Mouse (Mus musculus): ENCODE data around the gene Pcdh18. TPM values are rescaled to one million over a fixed set of nuclear protein-coding genes. Genes with fewer than 3 reads are reported as not detected.

Gene Pcdh18
- 46.2 and 47.5 TPM in 2 replicates for polyA plus RNA-seq (2015; fragmentation: Nextera tagmentation; extraction: Ambion mirVana)

- peak; percentile 94 for ATAC-seq (ENCODE audit: low FRiP score, low TSS enrichment)
- H3K27ac ChIP-seq (ENCODE audit: low read length) = peak within 1 kb of the TSS; percentile 93
- peaks cover 3% of the 10 kb centered on the region; the same call in 1 of the 2 replicates for H3K4me1 ChIP-seq (ENCODE audit: insufficient read depth, low read length)
- H3K9me3 ChIP-seq (ENCODE audit: low read length) = no peaks in the 10 kb centered on the region
- 1% methylated on average over 42 of the region's 43 CpGs for WGBS
- H3K36me3 ChIP-seq (ENCODE audit: insufficient read depth, low read length) = peaks cover 16% of the 10 kb centered on the region
- no peaks in the 10 kb centered on the region for H3K27me3 ChIP-seq (ENCODE audit: insufficient read depth, low read length)
- peak within 1 kb of the TSS; percentile 89 for H3K9ac ChIP-seq (replicated peaks; ENCODE audit: low read length)
- H3K4me3 ChIP-seq (ENCODE audit: low read length) = peak within 1 kb of the TSS; percentile 75
- peak within 1 kb of the TSS; percentile 70 for H3K4me2 ChIP-seq (replicated peaks; ENCODE audit: low read depth, low read length)
Measured at GRCm38 (mm10) chr3:49756870-49757625, at the start of gene Pcdh18. TSS of gene Pcdh18 (minus strand) at chr3:49757325.

GRCm38 (mm10) chr3:49806823-49807222 is 49.7 kb upstream of the Pcdh18 start:
- H3K9ac ChIP-seq (replicated peaks; ENCODE audit: low read length) = no peak overlapping the region
- ATAC-seq (ENCODE audit: low FRiP score, low TSS enrichment) = no peak
- 38% methylated on average over 2 of the region's 2 CpGs for WGBS
- H3K4me2 ChIP-seq (replicated peaks; ENCODE audit: low read depth, low read length) = no peak overlapping the region
- no peaks in the 10 kb centered on the region for H3K9me3 ChIP-seq (ENCODE audit: low read length)
- no peak overlapping the region for H3K27ac ChIP-seq (ENCODE audit: low read length)
- no peaks in the 10 kb centered on the region for H3K27me3 ChIP-seq (ENCODE audit: insufficient read depth, low read length)
- H3K4me1 ChIP-seq (ENCODE audit: insufficient read depth, low read length) = peaks cover 8% of the 10 kb centered on the region; the same call in 1 of the 2 replicates
- H3K4me3 ChIP-seq (ENCODE audit: low read length) = no peak overlapping the region
- H3K36me3 ChIP-seq (ENCODE audit: insufficient read depth, low read length) = no peaks in the 10 kb centered on the region

- H3K9me3 ChIP-seq (ENCODE audit: low read length) = no peaks in the 10 kb centered on the region
- no peak overlapping the region for H3K4me2 ChIP-seq (replicated peaks; ENCODE audit: low read depth, low read length)
- no peak overlapping the region for H3K9ac ChIP-seq (replicated peaks; ENCODE audit: low read length)
- peaks cover 8% of the 10 kb centered on the region; the same call in 1 of the 2 replicates for H3K4me1 ChIP-seq (ENCODE audit: insufficient read depth, low read length)
- no peaks in the 10 kb centered on the region for H3K36me3 ChIP-seq (ENCODE audit: insufficient read depth, low read length)
- no peaks in the 10 kb centered on the region for H3K27me3 ChIP-seq (ENCODE audit: insufficient read depth, low read length)
- H3K27ac ChIP-seq (ENCODE audit: low read length) = no peak overlapping the region
- 96% methylated on average over 1 of the region's 1 CpGs for WGBS
- no peak overlapping the region for H3K4me3 ChIP-seq (ENCODE audit: low read length)
- ATAC-seq (ENCODE audit: low FRiP score, low TSS enrichment) = no peak
Measured at GRCm38 (mm10) chr3:49805511-49805910, 48.4 kb upstream of the Pcdh18 start.

GRCm38 (mm10) chr3:49788296-49788695 is 31.2 kb upstream of the Pcdh18 start:
- WGBS = 63% methylated on average over 2 of the region's 2 CpGs
- Histone ChIP-seq H3K4me1 (ENCODE audit: insufficient read depth, low read length) (no peaks in the 10 kb centered on the region), H3K9ac (replicated peaks; ENCODE audit: low read length) (no peak overlapping the region), H3K27me3 (ENCODE audit: insufficient read depth, low read length) (no peaks in the 10 kb centered on the region), H3K4me3 (ENCODE audit: low read length) (no peak overlapping the region), H3K4me2 (replicated peaks; ENCODE audit: low read depth, low read length) (no peak overlapping the region), H3K9me3 (ENCODE audit: low read length) (no peaks in the 10 kb centered on the region), H3K27ac (ENCODE audit: low read length) (no peak overlapping the region), H3K36me3 (ENCODE audit: insufficient read depth, low read length) (no peaks in the 10 kb centered on the region)
- ATAC-seq (ENCODE audit: low FRiP score, low TSS enrichment) = no peak

- no peak overlapping the region for H3K9ac ChIP-seq (replicated peaks; ENCODE audit: low read length)
- no peak overlapping the region for H3K4me3 ChIP-seq (ENCODE audit: low read length)
- H3K27me3 ChIP-seq (ENCODE audit: insufficient read depth, low read length) = no peaks in the 10 kb centered on the region
- 85% methylated on average over 4 of the region's 4 CpGs for WGBS
- no peak overlapping the region for H3K27ac ChIP-seq (ENCODE audit: low read length)
- no peak for ATAC-seq (ENCODE audit: low FRiP score, low TSS enrichment)
- H3K9me3 ChIP-seq (ENCODE audit: low read length) = no peaks in the 10 kb centered on the region
- H3K4me2 ChIP-seq (replicated peaks; ENCODE audit: low read depth, low read length) = no peak overlapping the region
- H3K36me3 ChIP-seq (ENCODE audit: insufficient read depth, low read length) = no peaks in the 10 kb centered on the region
- H3K4me1 ChIP-seq (ENCODE audit: insufficient read depth, low read length) = no peaks in the 10 kb centered on the region
Measured at GRCm38 (mm10) chr3:49787719-49788118, 30.6 kb upstream of the Pcdh18 start.

- ATAC-seq (ENCODE audit: low FRiP score, low TSS enrichment) = no peak
- Histone ChIP-seq H3K4me1 (ENCODE audit: insufficient read depth, low read length) (no peaks in the 10 kb centered on the region), H3K9ac (replicated peaks; ENCODE audit: low read length) (no peak overlapping the region), H3K27ac (ENCODE audit: low read length) (no peak overlapping the region), H3K4me2 (replicated peaks; ENCODE audit: low read depth, low read length) (no peak overlapping the region), H3K9me3 (ENCODE audit: low read length) (no peaks in the 10 kb centered on the region), H3K4me3 (ENCODE audit: low read length) (no peak overlapping the region), H3K36me3 (ENCODE audit: insufficient read depth, low read length) (no peaks in the 10 kb centered on the region), H3K27me3 (ENCODE audit: insufficient read depth, low read length) (no peaks in the 10 kb centered on the region)
- 48% methylated on average over 3 of the region's 3 CpGs for WGBS
Measured at GRCm38 (mm10) chr3:49768992-49769738, 12.0 kb upstream of the Pcdh18 start.

- Histone ChIP-seq H3K4me1 (ENCODE audit: insufficient read depth, low read length) (peaks cover 3% of the 10 kb centered on the region; the same call in 1 of the 2 replicates), H3K27ac (ENCODE audit: low read length) (no peak overlapping the region), H3K27me3 (ENCODE audit: insufficient read depth, low read length) (no peaks in the 10 kb centered on the region), H3K9ac (replicated peaks; ENCODE audit: low read length) (no peak overlapping the region), H3K4me3 (ENCODE audit: low read length) (no peak overlapping the region), H3K9me3 (ENCODE audit: low read length) (no peaks in the 10 kb centered on the region), H3K4me2 (replicated peaks; ENCODE audit: low read depth, low read length) (no peak overlapping the region), H3K36me3 (ENCODE audit: insufficient read depth, low read length) (no peaks in the 10 kb centered on the region)
- ATAC-seq (ENCODE audit: low FRiP score, low TSS enrichment) = no peak
- 83% methylated on average over 5 of the region's 5 CpGs for WGBS
Measured at GRCm38 (mm10) chr3:49762711-49763110, 5.6 kb upstream of the Pcdh18 start.

GRCm38 (mm10) chr3:49761971-49762370 is 4.8 kb upstream of the Pcdh18 start:
- Histone ChIP-seq H3K36me3 (ENCODE audit: insufficient read depth, low read length) (no peaks in the 10 kb centered on the region), H3K4me3 (ENCODE audit: low read length) (no peak overlapping the region), H3K4me2 (replicated peaks; ENCODE audit: low read depth, low read length) (no peak overlapping the region), H3K27ac (ENCODE audit: low read length) (no peak overlapping the region), H3K4me1 (ENCODE audit: insufficient read depth, low read length) (peaks cover 3% of the 10 kb centered on the region; the same call in 1 of the 2 replicates), H3K27me3 (ENCODE audit: insufficient read depth, low read length) (no peaks in the 10 kb centered on the region), H3K9me3 (ENCODE audit: low read length) (no peaks in the 10 kb centered on the region), H3K9ac (replicated peaks; ENCODE audit: low read length) (no peak overlapping the region)
- no peak for ATAC-seq (ENCODE audit: low FRiP score, low TSS enrichment)

GRCm38 (mm10) chr3:49757626-49758019 is 498 bp upstream of the Pcdh18 start:
- Histone ChIP-seq H3K27ac (ENCODE audit: low read length) (peak overlapping the region; percentile 93), H3K9ac (replicated peaks; ENCODE audit: low read length) (peak overlapping the region; percentile 89), H3K4me3 (ENCODE audit: low read length) (peak overlapping the region; percentile 75), H3K27me3 (ENCODE audit: insufficient read depth, low read length) (no peaks in the 10 kb centered on the region), H3K4me2 (replicated peaks; ENCODE audit: low read depth, low read length) (peak overlapping the region; percentile 70), H3K4me1 (ENCODE audit: insufficient read depth, low read length) (peaks cover 3% of the 10 kb centered on the region; the same call in 1 of the 2 replicates), H3K36me3 (ENCODE audit: insufficient read depth, low read length) (peaks cover 12% of the 10 kb centered on the region; the same call in 1 of the 2 replicates), H3K9me3 (ENCODE audit: low read length) (no peaks in the 10 kb centered on the region)
- ATAC-seq (ENCODE audit: low FRiP score, low TSS enrichment) = no peak
- WGBS = 1% methylated on average over 6 of the region's 6 CpGs
